Mouse (Mus musculus): ENCODE measurements around the gene Zfp444. TPM values are rescaled to one million over a fixed set of nuclear protein-coding genes. Genes with fewer than 3 reads are reported as not detected.

Gene Zfp444
- total RNA-seq, 1 experiment, result 16.6 TPM

GRCm38 (mm10) chr7:6170871-6171270 is 1.2 kb upstream of the Zfp444 start:
- in situ Hi-C loops (cut with MboI; ENCODE audit: low sequenced_read_pairs in 2 of 2, unreplicated experiment in 2 of 2), result no loop called here
- TF ChIP-seq ZNF384 (IDR thresholded peaks at IDR 0.05; ENCODE audit: low read depth, low read length) (no peak), HCFC1 (IDR thresholded peaks at IDR 0.05; ENCODE audit: borderline replicate concordance, insufficient read depth, low read length) (no peak), CHD2 (IDR thresholded peaks at IDR 0.05; ENCODE audit: low read depth, low read length) (no peak), ZC3H11A (IDR thresholded peaks at IDR 0.05; ENCODE audit: borderline replicate concordance, low read depth, low read length) (no peak), MAFK (IDR thresholded peaks at IDR 0.05; ENCODE audit: insufficient read depth, low read depth, low read length) (no peak)
- no peak overlapping the region for H3K27ac ChIP-seq (ENCODE audit: insufficient read depth, low read depth, low read length, poor library complexity, severe bottlenecking)
- no peaks in the 10 kb centered on the region for H3K9me3 ChIP-seq (ENCODE audit: control insufficient read depth, insufficient read depth, low read depth, low read length)
- DNase-seq (ENCODE audit: low read depth, low spot score), result no peak
- no peak overlapping the region for H3K9ac ChIP-seq (ENCODE audit: insufficient read depth, low read depth, low read length, poor library complexity, severe bottlenecking)
- H3K4me1 ChIP-seq (ENCODE audit: control insufficient read depth in 2 of 2, insufficient read depth in 2 of 2, low read length in 2 of 2, poor library complexity in 1 of 2), result peaks cover 0 to 4% of the 10 kb centered on the region in 2 experiments; a peak in 2 of 4 replicates
- peaks cover 7% of the 10 kb centered on the region for H3K36me3 ChIP-seq (ENCODE audit: control insufficient read depth, insufficient read depth, low read length, poor library complexity, severe bottlenecking)
- peak overlapping the region in 1 of 2 experiments; percentile 82; a peak in 3 of 4 replicates for H3K4me3 ChIP-seq (ENCODE audit: insufficient read depth in 1 of 2, low read depth in 1 of 2, low read length in 2 of 2, poor library complexity in 1 of 2, severe bottlenecking in 1 of 2)

- in situ Hi-C loops (cut with MboI; ENCODE audit: low sequenced_read_pairs in 2 of 2, unreplicated experiment in 2 of 2), result no loop called here
- H3K4me1 ChIP-seq (ENCODE audit: control insufficient read depth in 2 of 2, insufficient read depth in 2 of 2, low read length in 2 of 2, poor library complexity in 1 of 2), result peaks cover 0 to 4% of the 10 kb centered on the region in 2 experiments; a peak in 2 of 4 replicates
- peaks cover 7% of the 10 kb centered on the region for H3K36me3 ChIP-seq (ENCODE audit: control insufficient read depth, insufficient read depth, low read length, poor library complexity, severe bottlenecking)
- no peak for TF ChIP-seq HCFC1 (IDR thresholded peaks at IDR 0.05; ENCODE audit: borderline replicate concordance, insufficient read depth, low read length)
- no peak for TF ChIP-seq ZNF384 (IDR thresholded peaks at IDR 0.05; ENCODE audit: low read depth, low read length)
- no peak for TF ChIP-seq MAFK (IDR thresholded peaks at IDR 0.05; ENCODE audit: insufficient read depth, low read depth, low read length)
- no peak for TF ChIP-seq ZC3H11A (IDR thresholded peaks at IDR 0.05; ENCODE audit: borderline replicate concordance, low read depth, low read length)
- no peak for TF ChIP-seq CHD2 (IDR thresholded peaks at IDR 0.05; ENCODE audit: low read depth, low read length)
- H3K9ac ChIP-seq (ENCODE audit: insufficient read depth, low read depth, low read length, poor library complexity, severe bottlenecking), result peak overlapping the region; percentile 55
- no peaks in the 10 kb centered on the region for H3K9me3 ChIP-seq (ENCODE audit: control insufficient read depth, insufficient read depth, low read depth, low read length)
- peak overlapping the region; percentile 22; the same call in 1 of the 2 replicates for H3K27ac ChIP-seq (ENCODE audit: insufficient read depth, low read depth, low read length, poor library complexity, severe bottlenecking)
- DNase-seq (ENCODE audit: low read depth, low spot score), result no peak
- H3K4me3 ChIP-seq (ENCODE audit: insufficient read depth in 1 of 2, low read depth in 1 of 2, low read length in 2 of 2, poor library complexity in 1 of 2, severe bottlenecking in 1 of 2), result peak overlapping the region; percentile 82 to 94
These were observed 501 bp upstream of the Zfp444 start for GRCm38 (mm10) chr7:6171444-6172005.

- H3K9me3 ChIP-seq (ENCODE audit: control insufficient read depth, insufficient read depth, low read depth, low read length), result no peaks in the 10 kb centered on the region
- peak overlapping the region; percentile 92 for H3K27ac ChIP-seq (ENCODE audit: insufficient read depth, low read depth, low read length, poor library complexity, severe bottlenecking)
- DNase-seq (ENCODE audit: low read depth, low spot score), result peak; percentile 43
- peak overlapping the region; percentile 93 for H3K9ac ChIP-seq (ENCODE audit: insufficient read depth, low read depth, low read length, poor library complexity, severe bottlenecking)
- TF ChIP-seq CHD2 (IDR thresholded peaks at IDR 0.05; ENCODE audit: low read depth, low read length) (peak; percentile 81), ZC3H11A (IDR thresholded peaks at IDR 0.05; ENCODE audit: borderline replicate concordance, low read depth, low read length) (no peak)
- peaks cover 11% of the 10 kb centered on the region for H3K36me3 ChIP-seq (ENCODE audit: control insufficient read depth, insufficient read depth, low read length, poor library complexity, severe bottlenecking)
- in situ Hi-C loops (cut with MboI; ENCODE audit: low sequenced_read_pairs in 2 of 2, unreplicated experiment in 2 of 2), result no loop called here
- H3K4me3 ChIP-seq (ENCODE audit: insufficient read depth in 1 of 2, low read depth in 1 of 2, low read length in 2 of 2, poor library complexity in 1 of 2, severe bottlenecking in 1 of 2), result peak overlapping the region; percentile 82 to 94
- H3K4me1 ChIP-seq (ENCODE audit: control insufficient read depth in 2 of 2, insufficient read depth in 2 of 2, low read length in 2 of 2, poor library complexity in 1 of 2), result peaks cover 0 to 4% of the 10 kb centered on the region in 2 experiments; a peak in 2 of 4 replicates
These were observed 733 bp downstream of the Zfp444 start for GRCm38 (mm10) chr7:6172674-6173244.

GRCm38 (mm10) chr7:6173872-6174271 is 1.8 kb downstream of the Zfp444 start:
- no peak for DNase-seq (ENCODE audit: low read depth, low spot score)
- TF ChIP-seq ZNF384 (IDR thresholded peaks at IDR 0.05; ENCODE audit: low read depth, low read length) (no peak), ZC3H11A (IDR thresholded peaks at IDR 0.05; ENCODE audit: borderline replicate concordance, low read depth, low read length) (no peak), MAFK (IDR thresholded peaks at IDR 0.05; ENCODE audit: insufficient read depth, low read depth, low read length) (no peak), HCFC1 (IDR thresholded peaks at IDR 0.05; ENCODE audit: borderline replicate concordance, insufficient read depth, low read length) (no peak), CHD2 (IDR thresholded peaks at IDR 0.05; ENCODE audit: low read depth, low read length) (no peak)
- Histone ChIP-seq H3K4me3 (ENCODE audit: insufficient read depth in 1 of 2, low read depth in 1 of 2, low read length in 2 of 2, poor library complexity in 1 of 2, severe bottlenecking in 1 of 2) (peak overlapping the region; percentile 82 to 94; a peak in 1 of 4 replicates), H3K4me1 (ENCODE audit: control insufficient read depth in 2 of 2, insufficient read depth in 2 of 2, low read length in 2 of 2, poor library complexity in 1 of 2) (peaks cover 0 to 4% of the 10 kb centered on the region in 2 experiments; a peak in 2 of 4 replicates), H3K9me3 (ENCODE audit: control insufficient read depth, insufficient read depth, low read depth, low read length) (no peaks in the 10 kb centered on the region), H3K9ac (ENCODE audit: insufficient read depth, low read depth, low read length, poor library complexity, severe bottlenecking) (peak overlapping the region; percentile 10; the same call in 1 of the 2 replicates), H3K27ac (ENCODE audit: insufficient read depth, low read depth, low read length, poor library complexity, severe bottlenecking) (no peak overlapping the region), H3K36me3 (ENCODE audit: control insufficient read depth, insufficient read depth, low read length, poor library complexity, severe bottlenecking) (peaks cover 19% of the 10 kb centered on the region)
- in situ Hi-C loops (cut with MboI; ENCODE audit: low sequenced_read_pairs in 2 of 2, unreplicated experiment in 2 of 2), result no loop called here
